Mouse (Mus musculus): Measurements from ENCODE around the gene Gclm.

- TF ChIP-seq POLR2A (IDR thresholded peaks at IDR 0.05; ENCODE audit: low read depth, low read length) (no peak), CTCF (IDR thresholded peaks at IDR 0.05; ENCODE audit: extremely low read depth, insufficient read length, insufficient replicate concordance, low read depth, low read length) (no peak)
Measured at GRCm38 (mm10) chr3:122287195-122287594, 41.8 kb downstream of the Gclm start.
